13 mouse cellular contexts compared by ENCODE assay signal in genomic region chr15:88151199-88151598, GRCm38 (mm10).
DNase-seq lines count a peak whose midpoint lies in the region.
"Had no signal": no experiment of that assay in that cellular context is flagged by ENCODE, and none has a peak within 500 bp of the region (broad histone marks: within the 10 kb centered on the region; RNA-seq: fewer than 3 reads in every experiment).

No protein-coding gene starts in this region.

- intact Hi-C loops in left cerebral cortex, postnatal 4 days (cut with DNase I): no loop called here

- peak; percentile 68 for DNase-seq in heart, adult 11 months
- no peak for DNase-seq in heart, adult 18-20 months
- peak; percentile 5 to 34 for DNase-seq in left cerebral cortex, adult 18-20 months (ENCODE audit: low spot score in 2 of 2)
- DNase-seq in left cerebral cortex, postnatal 4 days: no peak
- DNase-seq in Muller cell, postnatal 12 days (ENCODE audit: inconsistent ontology term): peak; percentile 21
- peak; percentile 23 to 35 for DNase-seq in right cerebral cortex, adult 2 months (ENCODE audit: low spot score in 2 of 2)
- DNase-seq in cerebellum, postnatal 10 days: no peak
- no peak for DNase-seq in thymus, postnatal 25 days
- DNase-seq: adrenal gland, postnatal 14 days; cerebellum, adult 18-20 months; cerebellum, adult 9-11 months; gastrocnemius, postnatal 14 days; heart, postnatal 36 days had no signal

Comparison
In these comparisons a context has a peak if more than half of its experiments do, and no peak if none do; other contexts are left out.
1. DNase-seq: peak in heart, adult 11 months (single experiment), left cerebral cortex, adult 18-20 months (2 of 2), Muller cell, postnatal 12 days (single experiment) and right cerebral cortex, adult 2 months (2 of 2); none in heart, adult 18-20 months (0 of 2), left cerebral cortex, postnatal 4 days (single experiment), cerebellum, postnatal 10 days (0 of 2) and thymus, postnatal 25 days (single experiment).